In the genomic region with DNA sequence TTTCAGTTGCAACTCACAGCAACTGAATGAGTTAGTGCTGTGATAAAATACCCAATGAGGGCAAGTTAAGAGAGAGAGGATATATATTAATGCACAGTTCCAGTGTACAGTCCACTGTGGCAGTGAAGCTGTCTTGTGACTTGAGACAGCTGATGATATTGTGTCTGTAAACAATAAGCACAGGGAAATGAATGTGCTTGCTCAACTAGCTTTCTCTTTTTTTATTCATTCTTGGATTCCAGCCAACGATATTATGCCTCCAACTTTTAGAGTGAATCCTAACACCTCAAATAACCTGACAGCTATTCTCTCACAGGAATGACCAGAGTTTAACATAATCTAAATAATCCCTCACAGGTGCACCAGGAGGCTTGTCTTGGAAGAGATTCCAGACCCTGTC, we compare ENCODE assay signal across 27 mouse cellular contexts.
A peak's percentile ranks its signal among the peaks of the same experiment; 100 is the strongest.
DNase-seq lines count a peak whose midpoint lies in the region; ATAC-seq and TF ChIP-seq lines count a peak whose summit lies in the region.
"Had no signal": no experiment of that assay in that cellular context is flagged by ENCODE, and none has a peak within 500 bp of the region (broad histone marks: within the 10 kb centered on the region; RNA-seq: fewer than 3 reads in every experiment).

No protein-coding gene starts in this region.

- H3K36me3 ChIP-seq in embryonic facial prominence, embryonic 12.5 days: no peaks in the 10 kb centered on the region
- no peaks in the 10 kb centered on the region for H3K36me3 ChIP-seq in embryonic facial prominence, embryonic 10.5 days (replicated peaks)
- H3K36me3 ChIP-seq in liver, adult 2 months (ENCODE audit: control insufficient read depth, insufficient read depth, low read length): no peaks in the 10 kb centered on the region
- no peaks in the 10 kb centered on the region for H3K36me3 ChIP-seq in liver, postnatal 0 days (replicated peaks; ENCODE audit: insufficient read depth, low read length)
- H3K36me3 ChIP-seq in midbrain, embryonic 14.5 days (ENCODE audit: control insufficient read depth, insufficient read depth, low read length): no peaks in the 10 kb centered on the region
- no peaks in the 10 kb centered on the region for H3K36me3 ChIP-seq in midbrain, embryonic 11.5 days (ENCODE audit: control insufficient read depth, insufficient read depth, low read length)
- H3K36me3 ChIP-seq: forebrain, embryonic 15.5 days; heart, embryonic 15.5 days; hindbrain, embryonic 13.5 days; limb, embryonic 10.5 days; limb, embryonic 15.5 days; stomach, embryonic 15.5 days had no signal

- H3K27ac ChIP-seq in embryonic facial prominence, embryonic 12.5 days: no peak overlapping the region
- H3K27ac ChIP-seq in embryonic facial prominence, embryonic 10.5 days (replicated peaks): no peak overlapping the region
- H3K27ac ChIP-seq in liver, adult 2 months (replicated peaks; ENCODE audit: insufficient read depth, low read depth, low read length): no peak overlapping the region
- no peak overlapping the region for H3K27ac ChIP-seq in liver, postnatal 0 days (ENCODE audit: low read depth)
- H3K27ac ChIP-seq in midbrain, embryonic 14.5 days (replicated peaks; ENCODE audit: low read depth, low read length): no peak overlapping the region
- no peak overlapping the region for H3K27ac ChIP-seq in midbrain, embryonic 11.5 days (ENCODE audit: low read depth, low read length)
- H3K27ac ChIP-seq: forebrain, embryonic 15.5 days; heart, embryonic 15.5 days; hindbrain, embryonic 13.5 days; limb, embryonic 10.5 days; limb, embryonic 15.5 days; liver, embryonic 14.5 days; stomach, embryonic 15.5 days had no signal

- ATAC-seq in embryonic facial prominence, embryonic 12.5 days (ENCODE audit: insufficient number of reproducible peaks, insufficient read depth, low FRiP score, low TSS enrichment): 0 out of 2 replicates have a peak, but pooled peaks have one; percentile 28
- no peak for ATAC-seq in liver, postnatal 0 days
- peak; percentile 37; the same call in 1 of the 2 replicates for ATAC-seq in midbrain, embryonic 14.5 days (ENCODE audit: low FRiP score, low TSS enrichment)
- ATAC-seq in midbrain, embryonic 11.5 days (ENCODE audit: low FRiP score): no peak
- ATAC-seq: activated CD4-positive, CD25-positive, alpha-beta regulatory T cell, adult 4 months; forebrain, embryonic 15.5 days; inflammation-experienced regulatory T-cells, adult 6 months had no signal

- no peaks in the 10 kb centered on the region for H3K79me2 ChIP-seq in liver, adult 2 months (ENCODE audit: control insufficient read depth, insufficient read depth, low read length)

- no peak overlapping the region for H3K9ac ChIP-seq in embryonic facial prominence, embryonic 12.5 days
- no peak overlapping the region for H3K9ac ChIP-seq in liver, adult 2 months (ENCODE audit: low read depth, low read length)
- no peak overlapping the region for H3K9ac ChIP-seq in liver, postnatal 0 days (replicated peaks)
- H3K9ac ChIP-seq in midbrain, embryonic 14.5 days (replicated peaks; ENCODE audit: low read length): no peak overlapping the region
- no peak overlapping the region for H3K9ac ChIP-seq in midbrain, embryonic 11.5 days (ENCODE audit: low read length)
- H3K9ac ChIP-seq: forebrain, embryonic 15.5 days; heart, embryonic 15.5 days; hindbrain, embryonic 13.5 days; limb, embryonic 15.5 days; liver, embryonic 14.5 days; stomach, embryonic 15.5 days had no signal

- no peak for TF ChIP-seq CTCF in liver, adult 2 months (IDR thresholded peaks at IDR 0.05; ENCODE audit: low read depth, low read length)
- no peak for TF ChIP-seq CTCF in liver, postnatal 0 days (IDR thresholded peaks at IDR 0.05; ENCODE audit: low read depth)
- no peak for TF ChIP-seq CTCF in brain, embryonic 14.5 days (IDR thresholded peaks at IDR 0.05; ENCODE audit: borderline replicate concordance, extremely low read depth, insufficient read depth, insufficient read length)

- no peak for DNase-seq in embryonic facial prominence, embryonic 10.5 days (ENCODE audit: low spot score)
- DNase-seq in liver, adult 2 months (ENCODE audit: extremely low read depth, low read depth, low spot score): peak; percentile 42
- no peak for DNase-seq in liver, postnatal 0 days
- DNase-seq in midbrain, embryonic 14.5 days: peak; percentile 47
- DNase-seq in midbrain, embryonic 11.5 days (ENCODE audit: low spot score, missing footprints): no peak
- peak; percentile 46 for DNase-seq in brain, embryonic 14.5 days (ENCODE audit: low read depth)
- no peak for DNase-seq in c-Kit-positive CD71-positive TER-119-positive erythroid progenitor cells, embryonic 14.5 days (ENCODE audit: low spot score)
- DNase-seq: adrenal gland, adult 8-10 months; cerebellum, adult 11-12 months; cerebellum, adult 9-11 months; kidney, adult 11 months; kidney, postnatal 14 days; layer of hippocampus, adult 9-11 months; lung, postnatal 4 days; right cerebral cortex, postnatal 25 days had no signal

- H3K4me1 ChIP-seq in embryonic facial prominence, embryonic 12.5 days: no peaks in the 10 kb centered on the region
- H3K4me1 ChIP-seq in embryonic facial prominence, embryonic 10.5 days: no peaks in the 10 kb centered on the region
- H3K4me1 ChIP-seq in liver, adult 2 months (ENCODE audit: control insufficient read depth, insufficient read depth, low read length): peaks cover 4% of the 10 kb centered on the region; the same call in 1 of the 2 replicates
- peaks cover 4% of the 10 kb centered on the region; the same call in 1 of the 2 replicates for H3K4me1 ChIP-seq in liver, postnatal 0 days (ENCODE audit: insufficient read depth)
- no peaks in the 10 kb centered on the region for H3K4me1 ChIP-seq in midbrain, embryonic 14.5 days (ENCODE audit: control insufficient read depth, insufficient read depth, low read length)
- H3K4me1 ChIP-seq in midbrain, embryonic 11.5 days (ENCODE audit: control insufficient read depth, insufficient read depth, low read length): no peaks in the 10 kb centered on the region
- H3K4me1 ChIP-seq: forebrain, embryonic 15.5 days; hindbrain, embryonic 13.5 days; limb, embryonic 10.5 days; limb, embryonic 15.5 days; megakaryocyte, embryonic 14.5 days; stomach, embryonic 15.5 days had no signal

- no peaks in the 10 kb centered on the region for H3K27me3 ChIP-seq in embryonic facial prominence, embryonic 12.5 days
- no peaks in the 10 kb centered on the region for H3K27me3 ChIP-seq in embryonic facial prominence, embryonic 10.5 days (replicated peaks; ENCODE audit: low read depth, poor library complexity, severe bottlenecking)
- no peaks in the 10 kb centered on the region for H3K27me3 ChIP-seq in liver, adult 2 months (ENCODE audit: control insufficient read depth, insufficient read depth, low read length)
- no peaks in the 10 kb centered on the region for H3K27me3 ChIP-seq in liver, postnatal 0 days (ENCODE audit: insufficient read depth, low read length)
- H3K27me3 ChIP-seq in midbrain, embryonic 14.5 days (ENCODE audit: control insufficient read depth, insufficient read depth, low read length): no peaks in the 10 kb centered on the region
- H3K27me3 ChIP-seq in midbrain, embryonic 11.5 days (ENCODE audit: control insufficient read depth, insufficient read depth, low read length): no peaks in the 10 kb centered on the region
- H3K27me3 ChIP-seq: CH12.LX; forebrain, embryonic 15.5 days; heart, embryonic 15.5 days; hindbrain, embryonic 13.5 days; limb, embryonic 15.5 days; megakaryocyte, embryonic 14.5 days; stomach, embryonic 15.5 days had no signal

- TF ChIP-seq POLR2A in liver, adult 2 months (IDR thresholded peaks at IDR 0.05; ENCODE audit: extremely low read depth, insufficient read depth, low read length): no peak
- no peak for TF ChIP-seq POLR2A in brain, embryonic 14.5 days (IDR thresholded peaks at IDR 0.05; ENCODE audit: borderline replicate concordance, extremely low read depth, insufficient read depth, insufficient read length, poor library complexity, severe bottlenecking)

- no peaks in the 10 kb centered on the region for H3K9me3 ChIP-seq in embryonic facial prominence, embryonic 12.5 days
- H3K9me3 ChIP-seq in embryonic facial prominence, embryonic 10.5 days: no peaks in the 10 kb centered on the region
- no peaks in the 10 kb centered on the region for H3K9me3 ChIP-seq in liver, postnatal 0 days (ENCODE audit: low read length)
- H3K9me3 ChIP-seq in midbrain, embryonic 14.5 days (ENCODE audit: control insufficient read depth, low read length): no peaks in the 10 kb centered on the region
- no peaks in the 10 kb centered on the region for H3K9me3 ChIP-seq in midbrain, embryonic 11.5 days (ENCODE audit: control insufficient read depth, low read length)
- H3K9me3 ChIP-seq: forebrain, embryonic 15.5 days; heart, embryonic 15.5 days; hindbrain, embryonic 13.5 days; limb, embryonic 10.5 days; limb, embryonic 15.5 days; megakaryocyte, embryonic 14.5 days; stomach, embryonic 15.5 days had no signal

- TF ChIP-seq EP300 in liver, postnatal 0 days (IDR thresholded peaks at IDR 0.05; ENCODE audit: low read depth): no peak

- 63% methylated on average over 1 of the region's 1 CpGs for WGBS in embryonic facial prominence, embryonic 12.5 days
- WGBS in embryonic facial prominence, embryonic 10.5 days: 77% methylated on average over 1 of the region's 1 CpGs
- WGBS in liver, adult 2 months: 34% methylated on average over 1 of the region's 1 CpGs
- 61% methylated on average over 1 of the region's 1 CpGs for WGBS in liver, postnatal 0 days (ENCODE audit: insufficient replicate concordance)
- 51% methylated on average over 1 of the region's 1 CpGs for WGBS in midbrain, embryonic 14.5 days
- 56% methylated on average over 1 of the region's 1 CpGs for WGBS in midbrain, embryonic 11.5 days

- no peak overlapping the region for H3K4me3 ChIP-seq in embryonic facial prominence, embryonic 12.5 days
- H3K4me3 ChIP-seq in embryonic facial prominence, embryonic 10.5 days: no peak overlapping the region
- H3K4me3 ChIP-seq in liver, adult 2 months (ENCODE audit: insufficient read depth, low read depth, low read length): no peak overlapping the region
- H3K4me3 ChIP-seq in liver, postnatal 0 days (ENCODE audit: low read depth, low read length): no peak overlapping the region
- no peak overlapping the region for H3K4me3 ChIP-seq in midbrain, embryonic 14.5 days (replicated peaks; ENCODE audit: low read depth, low read length)
- no peak overlapping the region for H3K4me3 ChIP-seq in midbrain, embryonic 11.5 days (ENCODE audit: low read depth, low read length)
- H3K4me3 ChIP-seq: forebrain, embryonic 15.5 days; heart, embryonic 15.5 days; hindbrain, embryonic 13.5 days; limb, embryonic 10.5 days; limb, embryonic 15.5 days; megakaryocyte, embryonic 14.5 days; stomach, embryonic 15.5 days had no signal

- H3K4me2 ChIP-seq in embryonic facial prominence, embryonic 12.5 days (replicated peaks): no peak overlapping the region
- no peak overlapping the region for H3K4me2 ChIP-seq in liver, postnatal 0 days (ENCODE audit: low read depth, low read length)
- H3K4me2 ChIP-seq in midbrain, embryonic 14.5 days (ENCODE audit: low read length): no peak overlapping the region
- no peak overlapping the region for H3K4me2 ChIP-seq in midbrain, embryonic 11.5 days
- H3K4me2 ChIP-seq: forebrain, embryonic 15.5 days; heart, embryonic 15.5 days; hindbrain, embryonic 13.5 days; limb, embryonic 15.5 days; stomach, embryonic 15.5 days had no signal

Comparison
In these comparisons a context has a peak if more than half of its experiments do, and no peak if none do; other contexts are left out.
1. ATAC-seq: peak in embryonic facial prominence, embryonic 12.5 days (single experiment) and midbrain, embryonic 14.5 days (single experiment); none in liver, postnatal 0 days (single experiment) and midbrain, embryonic 11.5 days (single experiment).
2. DNase-seq: peak in liver, adult 2 months (single experiment), midbrain, embryonic 14.5 days (single experiment) and brain, embryonic 14.5 days (single experiment); none in embryonic facial prominence, embryonic 10.5 days (single experiment), liver, postnatal 0 days (single experiment), midbrain, embryonic 11.5 days (single experiment) and c-Kit-positive CD71-positive TER-119-positive erythroid progenitor cells, embryonic 14.5 days (single experiment).